Mouse (Mus musculus) G1E (cell line): Measurements from ENCODE around the gene Pth1r.

Source experiments
- CTCF ChIP-seq: IDR thresholded peaks from 2 replicates; pipeline ENCODE4 v1.5.1; 2012; ENCODE audit warnings: low read depth, low read length, inconsistent platforms, mixed read lengths
- GATA1 ChIP-seq: IDR thresholded peaks from 2 replicates; pipeline ENCODE4 v1.6.1; 2012; ENCODE audit warnings: borderline replicate concordance, low read length, inconsistent platforms, mixed read lengths

GRCm38 (mm10) chr9:110687061-110687460 lies 59.9 kb downstream of the Pth1r start:
- TF ChIP-seq CTCF, result no peak
- no peak for TF ChIP-seq GATA1
